Mouse (Mus musculus): ENCODE results near the gene Cldn20. TPM values are rescaled to one million over a fixed set of nuclear protein-coding genes. Genes with fewer than 3 reads are reported as not detected.

Gene Cldn20
- polyA plus RNA-seq, 1 experiment from 2014 or later: not detected

Other genes with a start within 250 kb of the Cldn20 start
- 2.5 and 3.0 TPM in 2 replicates for gene Tiam2, start 206.0 kb upstream of the Cldn20 start, polyA plus RNA-seq (2014; fragmentation: Nextera tagmentation; extraction: Ambion mirVana)
- 20.2 and 22.3 TPM in 2 replicates for gene Tfb1m, start 25.2 kb downstream of the Cldn20 start, polyA plus RNA-seq (2014; fragmentation: Nextera tagmentation; extraction: Ambion mirVana)
- gene Nox3, start 163.7 kb downstream of the Cldn20 start, polyA plus RNA-seq (2014; fragmentation: Nextera tagmentation; extraction: Ambion mirVana): not detected in 2 replicates